Mouse (Mus musculus): ENCODE measurements at regions not wholly inside any gene's neighbourhood (a gene's known extent, or its start where the extent isn't known, plus 50 kb on each side); places are given as distances from the start of the nearest gene placed in this dataset.
A peak's percentile ranks its signal among the peaks of the same experiment; 100 is the strongest.

GRCm38 (mm10) chr12:6046110-6046509 lies 670.6 kb upstream of the Klhl29 start:
- WGBS, result 93% methylated on average over 2 of the region's 2 CpGs
- no peak overlapping the region for H3K4me2 ChIP-seq
- H3K27me3 ChIP-seq, result no peaks in the 10 kb centered on the region
- no peak for ATAC-seq (ENCODE audit: insufficient number of reproducible peaks, insufficient read depth, low FRiP score, low TSS enrichment, low read depth)
- H3K9ac ChIP-seq (replicated peaks), result no peak overlapping the region
- no peaks in the 10 kb centered on the region for H3K4me1 ChIP-seq (replicated peaks)
- no peaks in the 10 kb centered on the region for H3K9me3 ChIP-seq
- H3K36me3 ChIP-seq, result no peaks in the 10 kb centered on the region
- H3K4me3 ChIP-seq (replicated peaks), result no peak overlapping the region
- no peak overlapping the region for H3K27ac ChIP-seq

GRCm38 (mm10) chr12:6042326-6042725 lies 666.8 kb upstream of the Klhl29 start:
- no peak overlapping the region for H3K4me3 ChIP-seq (replicated peaks)
- H3K27ac ChIP-seq, result no peak overlapping the region
- H3K27me3 ChIP-seq, result no peaks in the 10 kb centered on the region
- 42% methylated on average over 1 of the region's 1 CpGs for WGBS
- H3K9me3 ChIP-seq, result no peaks in the 10 kb centered on the region
- H3K9ac ChIP-seq (replicated peaks), result no peak overlapping the region
- no peak for ATAC-seq (ENCODE audit: insufficient number of reproducible peaks, insufficient read depth, low FRiP score, low TSS enrichment, low read depth)
- H3K4me2 ChIP-seq, result no peak overlapping the region
- H3K36me3 ChIP-seq, result no peaks in the 10 kb centered on the region
- no peaks in the 10 kb centered on the region for H3K4me1 ChIP-seq (replicated peaks)

GRCm38 (mm10) chr12:6024111-6024510 lies 648.6 kb upstream of the Klhl29 start:
- Histone ChIP-seq H3K9me3 (no peaks in the 10 kb centered on the region), H3K27me3 (no peaks in the 10 kb centered on the region), H3K36me3 (no peaks in the 10 kb centered on the region), H3K27ac (no peak overlapping the region), H3K9ac (replicated peaks) (no peak overlapping the region), H3K4me1 (replicated peaks) (no peaks in the 10 kb centered on the region), H3K4me2 (no peak overlapping the region), H3K4me3 (replicated peaks) (no peak overlapping the region)
- no peak for ATAC-seq (ENCODE audit: insufficient number of reproducible peaks, insufficient read depth, low FRiP score, low TSS enrichment, low read depth)
- 75% methylated on average over 3 of the region's 3 CpGs for whole genome bisulfite sequencing

- WGBS, result 71% methylated on average over 2 of the region's 2 CpGs
- Histone ChIP-seq H3K27ac (no peak overlapping the region), H3K4me3 (replicated peaks) (no peak overlapping the region), H3K9me3 (no peaks in the 10 kb centered on the region), H3K9ac (replicated peaks) (no peak overlapping the region), H3K4me2 (no peak overlapping the region), H3K27me3 (no peaks in the 10 kb centered on the region), H3K4me1 (replicated peaks) (no peaks in the 10 kb centered on the region), H3K36me3 (no peaks in the 10 kb centered on the region)
- ATAC-seq (ENCODE audit: insufficient number of reproducible peaks, insufficient read depth, low FRiP score, low TSS enrichment, low read depth), result no peak
Observed at GRCm38 (mm10) chr12:6022490-6022889, 647.0 kb upstream of the Klhl29 start.

- no peaks in the 10 kb centered on the region for H3K36me3 ChIP-seq
- H3K4me1 ChIP-seq (replicated peaks), result no peaks in the 10 kb centered on the region
- H3K27me3 ChIP-seq, result no peaks in the 10 kb centered on the region
- no peak overlapping the region for H3K4me3 ChIP-seq (replicated peaks)
- ATAC-seq (ENCODE audit: insufficient number of reproducible peaks, insufficient read depth, low FRiP score, low TSS enrichment, low read depth), result no peak
- H3K4me2 ChIP-seq, result no peak overlapping the region
- WGBS, result 82% methylated on average over 3 of the region's 3 CpGs
- H3K9me3 ChIP-seq, result no peaks in the 10 kb centered on the region
- no peak overlapping the region for H3K27ac ChIP-seq
- H3K9ac ChIP-seq (replicated peaks), result no peak overlapping the region
Observed at GRCm38 (mm10) chr12:6000961-6001360, 625.5 kb upstream of the Klhl29 start.

- Histone ChIP-seq H3K27me3 (no peaks in the 10 kb centered on the region), H3K4me2 (no peak overlapping the region), H3K4me3 (replicated peaks) (no peak overlapping the region), H3K9me3 (no peaks in the 10 kb centered on the region), H3K36me3 (no peaks in the 10 kb centered on the region), H3K9ac (replicated peaks) (no peak overlapping the region), H3K4me1 (replicated peaks) (no peaks in the 10 kb centered on the region), H3K27ac (no peak overlapping the region)
- no peak for ATAC-seq (ENCODE audit: insufficient number of reproducible peaks, insufficient read depth, low FRiP score, low TSS enrichment, low read depth)
- 80% methylated on average over 5 of the region's 5 CpGs for WGBS
Observed at GRCm38 (mm10) chr12:5997366-5997765, 621.9 kb upstream of the Klhl29 start.

GRCm38 (mm10) chr12:5996672-5997071 lies 621.2 kb upstream of the Klhl29 start:
- Histone ChIP-seq H3K4me3 (replicated peaks) (no peak overlapping the region), H3K4me1 (replicated peaks) (no peaks in the 10 kb centered on the region), H3K9ac (replicated peaks) (no peak overlapping the region), H3K4me2 (no peak overlapping the region), H3K27me3 (no peaks in the 10 kb centered on the region), H3K36me3 (no peaks in the 10 kb centered on the region), H3K9me3 (no peaks in the 10 kb centered on the region), H3K27ac (no peak overlapping the region)
- ATAC-seq (ENCODE audit: insufficient number of reproducible peaks, insufficient read depth, low FRiP score, low TSS enrichment, low read depth), result no peak
- 56% methylated on average over 6 of the region's 6 CpGs for WGBS

GRCm38 (mm10) chr12:5983937-5984610 lies 608.6 kb upstream of the Klhl29 start:
- no peaks in the 10 kb centered on the region for H3K9me3 ChIP-seq
- H3K27ac ChIP-seq, result no peak overlapping the region
- peaks cover 9% of the 10 kb centered on the region for H3K4me1 ChIP-seq (replicated peaks)
- 26% methylated on average over 13 of the region's 13 CpGs for WGBS
- no peaks in the 10 kb centered on the region for H3K36me3 ChIP-seq
- peak overlapping the region; percentile 23; the same call in 1 of the 2 replicates for H3K4me2 ChIP-seq
- no peak overlapping the region for H3K4me3 ChIP-seq (replicated peaks)
- no peak for ATAC-seq (ENCODE audit: insufficient number of reproducible peaks, insufficient read depth, low FRiP score, low TSS enrichment, low read depth)
- no peak overlapping the region for H3K9ac ChIP-seq (replicated peaks)
- no peaks in the 10 kb centered on the region for H3K27me3 ChIP-seq

- Histone ChIP-seq H3K9me3 (no peaks in the 10 kb centered on the region), H3K4me2 (no peak overlapping the region), H3K36me3 (no peaks in the 10 kb centered on the region), H3K9ac (replicated peaks) (no peak overlapping the region), H3K27ac (no peak overlapping the region), H3K4me1 (replicated peaks) (peaks cover 9% of the 10 kb centered on the region), H3K4me3 (replicated peaks) (no peak overlapping the region), H3K27me3 (no peaks in the 10 kb centered on the region)
- ATAC-seq (ENCODE audit: insufficient number of reproducible peaks, insufficient read depth, low FRiP score, low TSS enrichment, low read depth), result no peak
- 30% methylated on average over 1 of the region's 1 CpGs for WGBS
Observed at GRCm38 (mm10) chr12:5982096-5982495, 606.6 kb upstream of the Klhl29 start.

GRCm38 (mm10) chr12:5975926-5976325 lies 600.4 kb upstream of the Klhl29 start:
- H3K9me3 ChIP-seq, result no peaks in the 10 kb centered on the region
- H3K36me3 ChIP-seq, result no peaks in the 10 kb centered on the region
- H3K27me3 ChIP-seq, result no peaks in the 10 kb centered on the region
- WGBS, result 95% methylated on average over 4 of the region's 4 CpGs
- H3K27ac ChIP-seq, result no peak overlapping the region
- H3K9ac ChIP-seq (replicated peaks), result no peak overlapping the region
- H3K4me2 ChIP-seq, result no peak overlapping the region
- no peaks in the 10 kb centered on the region for H3K4me1 ChIP-seq (replicated peaks)
- no peak for ATAC-seq (ENCODE audit: insufficient number of reproducible peaks, insufficient read depth, low FRiP score, low TSS enrichment, low read depth)
- no peak overlapping the region for H3K4me3 ChIP-seq (replicated peaks)

- WGBS, result 96% methylated on average over 4 of the region's 4 CpGs
- H3K4me2 ChIP-seq, result no peak overlapping the region
- no peaks in the 10 kb centered on the region for H3K27me3 ChIP-seq
- H3K9me3 ChIP-seq, result no peaks in the 10 kb centered on the region
- H3K9ac ChIP-seq (replicated peaks), result no peak overlapping the region
- no peaks in the 10 kb centered on the region for H3K4me1 ChIP-seq (replicated peaks)
- no peak overlapping the region for H3K27ac ChIP-seq
- H3K36me3 ChIP-seq, result no peaks in the 10 kb centered on the region
- no peak for ATAC-seq (ENCODE audit: insufficient number of reproducible peaks, insufficient read depth, low FRiP score, low TSS enrichment, low read depth)
- no peak overlapping the region for H3K4me3 ChIP-seq (replicated peaks)
Observed at GRCm38 (mm10) chr12:5969556-5969955, 594.1 kb upstream of the Klhl29 start.

GRCm38 (mm10) chr12:5956141-5956540 lies 580.7 kb upstream of the Klhl29 start:
- Histone ChIP-seq H3K27ac (no peak overlapping the region), H3K4me3 (replicated peaks) (no peak overlapping the region), H3K27me3 (no peaks in the 10 kb centered on the region), H3K4me2 (no peak overlapping the region), H3K9me3 (no peaks in the 10 kb centered on the region), H3K4me1 (replicated peaks) (peaks cover 3% of the 10 kb centered on the region; the same call in 1 of the 2 replicates), H3K36me3 (no peaks in the 10 kb centered on the region), H3K9ac (replicated peaks) (no peak overlapping the region)
- 73% methylated on average over 2 of the region's 2 CpGs for WGBS
- ATAC-seq (ENCODE audit: insufficient number of reproducible peaks, insufficient read depth, low FRiP score, low TSS enrichment, low read depth), result no peak

All from limb, embryonic 12.5 days (tissue).